ENCODE assay signal across 18 mouse cellular contexts in genomic region chr5:111929180-111929990, GRCm38 (mm10).
DNase-seq lines count a peak whose midpoint lies in the region; ATAC-seq and TF ChIP-seq lines count a peak whose summit lies in the region.
"Had no signal": no experiment of that assay in that cellular context is flagged by ENCODE, and none has a peak within 500 bp of the region (broad histone marks: within the 10 kb centered on the region; RNA-seq: fewer than 3 reads in every experiment).

No protein-coding gene starts in this region.

- peak; percentile 7 for DNase-seq in adrenal gland, adult 8-10 months
- DNase-seq in adrenal gland, adult 18-20 months (ENCODE audit: low spot score in 2 of 2), result no peak
- DNase-seq in kidney, adult 2 months, result no peak
- peak; percentile 15 for DNase-seq in R1 (ENCODE audit: low read depth, low spot score)
- DNase-seq: cerebellum, adult 11-12 months; gastrocnemius, postnatal 14 days; kidney, adult 8-10 months; layer of hippocampus, adult 9-11 months; lung, embryonic 14.5 days; right cerebral cortex, postnatal 14 days; thymus, postnatal 25 days had no signal

- H3K27me3 ChIP-seq in kidney, embryonic 16.5 days (ENCODE audit: insufficient read depth, low read length), result no peaks in the 10 kb centered on the region
- no peaks in the 10 kb centered on the region for H3K27me3 ChIP-seq in kidney, adult 2 months (replicated peaks; ENCODE audit: control insufficient read depth, insufficient read depth, low read length)
- H3K27me3 ChIP-seq in intestine, postnatal 0 days (replicated peaks; ENCODE audit: control insufficient read depth, insufficient read depth, low read length), result 0 out of 2 replicates have a peak, but pooled peaks cover 3% of the 10 kb centered on the region
- H3K27me3 ChIP-seq: CH12.LX had no signal

- H3K27ac ChIP-seq in kidney, embryonic 16.5 days (ENCODE audit: low read length), result no peak overlapping the region
- no peak overlapping the region for H3K27ac ChIP-seq in kidney, adult 2 months (ENCODE audit: insufficient read depth, low read depth, low read length)
- no peak overlapping the region; the same call in 1 of the 2 replicates for H3K27ac ChIP-seq in intestine, postnatal 0 days (ENCODE audit: low read depth, low read length)
- H3K27ac ChIP-seq: heart, embryonic 10.5 days; stomach, postnatal 0 days had no signal

- no peak overlapping the region for H3K4me3 ChIP-seq in kidney, embryonic 16.5 days (ENCODE audit: low read length)
- no peak overlapping the region for H3K4me3 ChIP-seq in kidney, adult 2 months (ENCODE audit: insufficient read depth, low read depth, low read length)
- H3K4me3 ChIP-seq in intestine, postnatal 0 days (ENCODE audit: low read depth, low read length), result no peak overlapping the region
- H3K4me3 ChIP-seq: heart, embryonic 10.5 days had no signal

- no peak overlapping the region for H3K9ac ChIP-seq in kidney, embryonic 16.5 days (replicated peaks; ENCODE audit: low read length)
- H3K9ac ChIP-seq in intestine, postnatal 0 days (ENCODE audit: low read depth, low read length), result no peak overlapping the region
- H3K9ac ChIP-seq: lung, embryonic 14.5 days had no signal

- no peak for TF ChIP-seq CTCF in kidney, adult 2 months (conservative IDR thresholded peaks at IDR 0.05; ENCODE audit: insufficient read depth, insufficient read length, low read depth, low read length)
- TF ChIP-seq CTCF in intestine, postnatal 0 days (IDR thresholded peaks at IDR 0.05; ENCODE audit: low read depth), result no peak

- H3K4me1 ChIP-seq in kidney, embryonic 16.5 days (ENCODE audit: insufficient read depth, low read length), result peaks cover 9% of the 10 kb centered on the region
- no peaks in the 10 kb centered on the region for H3K4me1 ChIP-seq in kidney, adult 2 months (ENCODE audit: control insufficient read depth, insufficient read depth, low read length)
- H3K4me1 ChIP-seq in intestine, postnatal 0 days (replicated peaks; ENCODE audit: control insufficient read depth, insufficient read depth, low read length), result 0 out of 2 replicates have a peak, but pooled peaks cover 7% of the 10 kb centered on the region

- 0 out of 2 replicates have a peak, but pooled peaks cover 3% of the 10 kb centered on the region for H3K9me3 ChIP-seq in kidney, embryonic 16.5 days (ENCODE audit: low read length)
- H3K9me3 ChIP-seq in intestine, postnatal 0 days (ENCODE audit: control insufficient read depth), result no peaks in the 10 kb centered on the region
- H3K9me3 ChIP-seq: heart, embryonic 10.5 days had no signal

- ATAC-seq in kidney, embryonic 16.5 days (ENCODE audit: low FRiP score, low TSS enrichment), result peak; percentile 77; the same call in 1 of the 2 replicates
- ATAC-seq in intestine, postnatal 0 days, result peak; percentile 10; the same call in 1 of the 2 replicates
- ATAC-seq in erythroid progenitor cell, adult 5-6 weeks (replicated peaks; ENCODE audit: low FRiP score, poor library complexity, severe bottlenecking), result no peak
- no peak for ATAC-seq in granulocyte monocyte progenitor cell, adult 5-6 weeks (replicated peaks; ENCODE audit: poor library complexity, severe bottlenecking)

- no peak overlapping the region for H3K4me2 ChIP-seq in kidney, embryonic 16.5 days (replicated peaks; ENCODE audit: low read depth, low read length)
- no peak overlapping the region for H3K4me2 ChIP-seq in intestine, postnatal 0 days (replicated peaks; ENCODE audit: low read depth)
- H3K4me2 ChIP-seq: lung, embryonic 14.5 days had no signal

- 29% methylated on average over 15 of the region's 15 CpGs for WGBS in kidney, embryonic 16.5 days
- 43% methylated on average over 15 of the region's 15 CpGs for WGBS in kidney, adult 2 months
- WGBS in intestine, postnatal 0 days, result 30% methylated on average over 15 of the region's 15 CpGs

- no peak for TF ChIP-seq POLR2A in kidney, adult 2 months (IDR thresholded peaks at IDR 0.05; ENCODE audit: low read depth, low read length)

- H3K36me3 ChIP-seq in kidney, embryonic 16.5 days (ENCODE audit: insufficient read depth, low read length), result no peaks in the 10 kb centered on the region
- no peaks in the 10 kb centered on the region for H3K36me3 ChIP-seq in kidney, adult 2 months (ENCODE audit: control insufficient read depth, insufficient read depth, low read length)
- no peaks in the 10 kb centered on the region for H3K36me3 ChIP-seq in intestine, postnatal 0 days (ENCODE audit: control insufficient read depth, insufficient read depth)
- H3K36me3 ChIP-seq: heart, embryonic 10.5 days had no signal

Comparison
In these comparisons a context has a peak if more than half of its experiments do, and no peak if none do; other contexts are left out.
1. DNase-seq: peak in adrenal gland, adult 8-10 months (single experiment) and R1 (single experiment); none in adrenal gland, adult 18-20 months (0 of 2) and kidney, adult 2 months (single experiment).
2. ATAC-seq: peak in kidney, embryonic 16.5 days (single experiment) and intestine, postnatal 0 days (single experiment); none in erythroid progenitor cell, adult 5-6 weeks (single experiment) and granulocyte monocyte progenitor cell, adult 5-6 weeks (single experiment).